Mouse (Mus musculus) olfactory bulb, adult 2 months (tissue): ENCODE measurements around the gene Apoe. TPM values are rescaled to one million over a fixed set of nuclear protein-coding genes. Genes with fewer than 3 reads are reported as not detected.
A peak's percentile ranks its signal among the peaks of the same experiment; 100 is the strongest.

Source experiments
- H3K27ac ChIP-seq: fragments of 200-500 bp; 2 replicates; pipeline ENCODE4 v1.5.1; 2012; ENCODE audit warnings: low read depth, low read length; ENCODE audit not compliant: insufficient read depth
- H3K4me1 ChIP-seq: fragments of 200-500 bp; 2 replicates; pipeline ENCODE4 v1.6.1; 2012; ENCODE audit warnings: low read length; ENCODE audit not compliant: control insufficient read depth, insufficient read depth
- H3K4me3 ChIP-seq: fragments of 200-500 bp; 2 replicates; pipeline ENCODE4 v1.5.1; 2012; ENCODE audit warnings: mild to moderate bottlenecking, low read depth, low read length, moderate library complexity; ENCODE audit not compliant: insufficient read depth
- CTCF ChIP-seq: fragments of 200-500 bp; IDR thresholded peaks from 2 replicates; pipeline ENCODE4 v1.5.1; 2012; ENCODE audit warnings: low read depth, mild to moderate bottlenecking, low read length, moderate library complexity; ENCODE audit not compliant: insufficient read depth
- POLR2A ChIP-seq: fragments of 200-500 bp; IDR thresholded peaks from 2 replicates; pipeline ENCODE4 v1.6.1; 2012; ENCODE audit warnings: mild to moderate bottlenecking, low read depth, low read length, moderate library complexity; ENCODE audit not compliant: insufficient read depth
- WGBS: fragments of 180-500 bp; shearing (Covaris S2); methylation state at CpG from one replicate; pipeline ENCODE4 v1.1.7; 2018; 5-methylcytosine and 5-hydroxymethylcytosine counted together
- polyA plus RNA-seq: library from polyadenylated mRNA; stranded (reverse); fragments of >200 nt; gene quantifications from 2 replicates; pipeline ENCODE4 v1.2.4, GENCODE M21; 2012; ENCODE audit warnings: low replicate concordance; ENCODE audit not compliant: missing spikeins, insufficient read depth, insufficient read length

Apoe gene
- polyA plus RNA-seq: 1,139 and 1,603 TPM in 2 replicates

DNA sequence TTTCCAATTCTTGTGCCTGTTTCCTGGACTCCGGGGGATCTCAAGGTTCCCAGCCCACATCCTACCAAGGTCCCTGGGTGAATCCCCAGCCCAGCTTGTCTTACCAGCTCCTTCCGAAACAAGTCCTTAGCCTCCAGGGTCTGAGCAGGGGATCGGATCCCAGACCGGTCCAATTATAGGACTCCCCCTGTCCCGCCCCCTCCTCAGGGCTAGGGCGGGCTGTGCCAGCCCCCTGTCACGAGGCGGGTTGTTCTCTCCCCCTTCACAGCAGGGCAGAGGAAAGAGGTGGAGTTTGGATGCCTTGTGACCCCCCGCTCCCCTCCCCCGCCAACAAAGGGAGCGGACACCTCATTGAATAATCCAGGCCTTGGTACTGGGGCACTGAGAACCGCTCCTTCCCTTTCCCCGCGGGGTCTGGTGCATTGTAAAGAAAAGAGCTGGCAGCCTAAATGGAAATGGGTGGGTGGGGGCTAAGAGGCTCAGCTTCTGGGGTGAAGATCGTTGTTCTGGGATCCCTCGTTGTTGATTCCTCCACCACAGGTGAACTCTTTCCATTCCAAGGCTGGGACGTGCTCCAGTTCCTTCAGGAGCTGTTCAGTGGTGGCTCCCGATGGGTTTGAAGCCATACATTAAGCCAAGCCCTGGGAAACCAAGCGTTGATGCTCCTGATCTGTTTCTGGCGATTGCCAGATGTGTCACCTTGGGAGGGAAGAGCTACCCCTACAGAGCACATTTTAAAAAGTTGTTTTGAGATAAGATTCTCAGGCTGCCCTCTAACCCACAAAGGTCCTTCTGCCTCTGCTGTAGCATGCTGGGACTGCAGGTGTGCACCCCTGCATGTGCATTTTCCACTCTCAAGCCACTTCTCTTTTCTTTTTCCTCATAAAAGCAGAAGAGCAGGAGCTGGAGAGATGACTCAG is at the start of gene Apoe:
Gene Apoe (minus strand): TSS at position 282 of the 920 bp plus-strand sequence.
- H3K27ac ChIP-seq: peak within 1 kb of the TSS; percentile 20
- peaks cover 23% of the 10 kb centered on the region for H3K4me1 ChIP-seq
- 5% methylated on average over 20 of the region's 20 CpGs for WGBS
- peak within 1 kb of the TSS; percentile 38 for H3K4me3 ChIP-seq
- TF ChIP-seq CTCF: no peak
- TF ChIP-seq POLR2A: peak; percentile 32; the same call in 1 of the 2 replicates

DNA sequence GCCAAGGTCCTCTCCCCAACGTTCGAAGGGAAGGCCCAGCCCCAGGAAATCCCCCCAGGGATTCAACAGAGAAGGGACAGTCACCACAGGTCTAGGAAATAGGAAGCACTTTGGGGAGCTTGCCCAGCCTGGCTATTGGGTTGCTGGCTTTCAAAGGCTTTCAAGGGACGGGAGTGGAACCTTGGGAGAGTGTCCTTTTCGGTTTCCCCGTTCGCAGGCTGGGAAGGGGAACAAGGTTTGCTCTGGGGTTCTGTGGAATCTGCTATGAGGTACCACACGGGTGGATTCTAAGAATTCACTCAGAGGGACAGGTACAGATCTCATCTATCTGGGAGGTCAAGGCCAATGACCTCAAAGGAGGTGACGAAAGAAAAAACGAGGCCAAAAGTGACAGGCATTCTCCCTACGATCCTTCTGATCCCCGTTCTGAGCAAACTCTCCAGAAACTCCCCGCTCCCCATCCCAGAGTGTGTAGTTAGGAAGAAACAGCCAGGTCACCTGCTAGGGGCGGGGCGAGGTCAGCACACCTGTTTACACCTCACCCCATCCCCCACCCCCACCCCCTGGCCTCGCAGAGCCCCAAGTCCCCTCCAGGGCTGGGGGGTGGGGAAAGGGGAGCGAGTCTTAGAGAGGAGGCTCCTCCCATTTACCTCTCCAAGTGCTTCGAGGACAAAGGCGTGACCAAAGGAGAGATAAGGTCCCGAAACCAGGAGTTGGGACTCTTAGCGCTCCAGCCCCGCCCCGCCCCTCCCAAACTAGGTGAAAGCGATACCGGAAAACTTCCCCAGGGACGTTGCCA is 48.6 kb upstream of the Apoe start:
- Histone ChIP-seq H3K4me1 (peaks cover 34% of the 10 kb centered on the region), H3K4me3 (no peak overlapping the region), H3K27ac (no peak overlapping the region)
- TF ChIP-seq POLR2A: no peak
- TF ChIP-seq CTCF: no peak
- WGBS: 30% methylated on average over 25 of the region's 25 CpGs

- Histone ChIP-seq H3K4me3 (no peak overlapping the region), H3K27ac (no peak overlapping the region), H3K4me1 (peaks cover 34% of the 10 kb centered on the region)
- WGBS: 63% methylated on average over 6 of the region's 6 CpGs
- TF ChIP-seq POLR2A (no peak), CTCF (no peak)
These were observed 47.6 kb upstream of the Apoe start for GRCm38 (mm10) chr7:19746426-19747201.

GRCm38 (mm10) chr7:19745971-19746370 is 47.0 kb upstream of the Apoe start:
- H3K4me3 ChIP-seq: no peak overlapping the region
- 84% methylated on average over 9 of the region's 10 CpGs for WGBS

DNA sequence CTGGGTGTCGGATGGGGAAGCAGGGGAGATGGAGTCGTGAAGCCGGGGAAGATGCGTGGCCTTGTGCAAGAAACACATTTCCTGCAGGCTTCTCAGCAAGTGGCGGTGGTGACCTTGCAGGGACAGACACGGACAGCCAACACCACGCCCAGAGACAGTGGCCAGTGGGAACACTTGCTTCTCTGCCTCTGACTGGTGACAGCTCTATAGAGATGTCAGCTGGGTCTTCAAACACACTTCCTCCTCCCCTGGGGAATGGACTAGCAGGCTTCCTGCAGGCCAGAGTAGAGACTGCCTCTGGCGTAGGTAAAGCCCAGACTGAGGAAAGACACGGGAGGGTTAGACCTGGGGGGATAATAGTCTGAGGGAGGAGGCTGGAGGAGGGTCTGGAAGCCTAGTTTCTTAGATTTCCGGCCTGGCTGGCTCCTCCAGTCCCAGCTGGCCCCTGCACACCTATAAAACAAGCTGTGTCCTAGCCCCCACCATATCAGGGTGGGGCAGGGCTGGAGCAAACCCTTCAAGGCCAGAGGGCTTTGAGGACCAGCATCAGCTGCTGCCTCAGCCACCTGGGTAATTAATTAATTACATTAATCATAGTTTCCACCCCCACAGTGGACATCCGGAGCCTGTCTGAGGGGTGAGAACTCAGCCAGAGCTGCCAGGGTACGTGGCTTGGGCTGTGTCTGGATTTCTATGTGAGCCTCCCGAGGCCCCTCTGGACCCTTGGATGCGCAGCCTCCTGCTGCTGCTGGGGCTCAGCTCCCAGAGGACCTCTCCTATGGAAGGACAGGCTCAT is 45.8 kb upstream of the Apoe start:
- WGBS: 84% methylated on average over 14 of the region's 14 CpGs
- Histone ChIP-seq H3K4me1 (peaks cover 28% of the 10 kb centered on the region), H3K4me3 (no peak overlapping the region), H3K27ac (no peak overlapping the region)
- TF ChIP-seq POLR2A (no peak), CTCF (no peak)

More at GRCm38 (mm10) chr7:19745971-19746370, 47.0 kb upstream of the Apoe start:
- peaks cover 34% of the 10 kb centered on the region for H3K4me1 ChIP-seq
- H3K27ac ChIP-seq: no peak overlapping the region
- TF ChIP-seq CTCF (no peak), POLR2A (no peak)

GRCm38 (mm10) chr7:19743791-19744190 is 44.8 kb upstream of the Apoe start:
- TF ChIP-seq POLR2A (no peak), CTCF (no peak)
- Histone ChIP-seq H3K4me3 (no peak overlapping the region), H3K4me1 (peaks cover 19% of the 10 kb centered on the region), H3K27ac (no peak overlapping the region)
- whole genome bisulfite sequencing: 88% methylated on average over 6 of the region's 6 CpGs

GRCm38 (mm10) chr7:19742468-19742867 is 43.5 kb upstream of the Apoe start:
- peaks cover 8% of the 10 kb centered on the region; the same call in 1 of the 2 replicates for H3K4me1 ChIP-seq
- no peak overlapping the region for H3K4me3 ChIP-seq
- TF ChIP-seq CTCF (no peak), POLR2A (no peak)
- H3K27ac ChIP-seq: no peak overlapping the region
- 79% methylated on average over 5 of the region's 5 CpGs for WGBS

DNA sequence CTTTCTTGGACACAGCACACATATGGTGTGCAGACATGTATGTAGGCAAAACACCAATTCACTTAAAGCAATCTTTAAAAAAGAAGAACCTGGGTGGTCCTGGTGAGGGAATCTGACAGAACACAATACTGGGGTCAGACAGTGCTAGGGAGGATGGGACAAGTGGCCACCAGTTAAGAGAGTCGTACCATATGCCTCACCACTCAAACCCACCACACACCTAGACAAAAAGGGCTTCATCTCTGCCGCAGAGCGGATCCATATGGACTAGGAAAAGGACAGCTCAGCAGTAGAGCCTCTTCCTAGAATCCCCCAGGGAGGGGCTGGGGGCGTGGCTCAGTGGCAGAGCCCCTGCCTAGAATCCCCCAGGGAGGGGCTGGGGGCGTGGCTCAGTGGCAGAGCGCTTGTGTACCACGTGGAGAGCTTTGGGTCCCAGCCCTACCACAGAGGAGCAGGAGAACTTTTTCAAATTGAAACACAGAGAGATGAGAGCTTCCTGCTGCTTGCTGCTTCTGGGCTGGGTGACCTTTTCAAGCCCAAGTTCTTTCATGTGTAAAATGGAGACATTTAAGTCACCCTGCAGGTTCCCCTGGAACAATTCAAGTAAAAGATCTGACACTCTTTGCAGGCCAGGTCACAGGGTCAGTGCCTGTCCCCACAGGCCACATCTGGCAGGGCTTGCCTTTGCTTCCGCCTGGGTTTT is 42.5 kb upstream of the Apoe start:
- H3K4me3 ChIP-seq: no peak overlapping the region
- WGBS: 40% methylated on average over 8 of the region's 8 CpGs
- H3K4me1 ChIP-seq: no peaks in the 10 kb centered on the region
- no peak for TF ChIP-seq CTCF
- no peak for TF ChIP-seq POLR2A
- H3K27ac ChIP-seq: no peak overlapping the region
